Mouse (Mus musculus) C2C12 (cell line): ENCODE measurements at regions not wholly inside any gene's neighbourhood (a gene's known extent, or its start where the extent isn't known, plus 50 kb on each side); places are given as distances from the start of the nearest gene placed in this dataset.

Experiments used
- CEBPB ChIP-seq: IDR thresholded peaks from one replicate; pipeline ENCODE4 v1.6.1; 2011; ENCODE audit warnings: low read depth, mild to moderate bottlenecking, control low read depth, moderate library complexity
- CTCF ChIP-seq: IDR thresholded peaks from one replicate; pipeline ENCODE4 v1.5.1; 2011; ENCODE audit not compliant: control insufficient read depth, insufficient read depth, insufficient read length
- USF1 ChIP-seq: IDR thresholded peaks from one replicate; pipeline ENCODE4 v1.6.1; 2011; ENCODE audit warnings: low read depth, mild to moderate bottlenecking, control low read depth, moderate library complexity

GRCm38 (mm10) chr4:56150716-56151115 is 589.2 kb upstream of the Gm26657 start:
- TF ChIP-seq CTCF: no peak
- TF ChIP-seq CEBPB: no peak
- no peak for TF ChIP-seq USF1
